Mouse (Mus musculus): ENCODE results near the gene Grasp.

GRCm38 (mm10) chr15:101210998-101211613, 12.9 kb upstream of the Grasp start:
- TF ChIP-seq CTCF (IDR thresholded peaks at IDR 0.05; ENCODE audit: low read depth) = no peak
- no peak for TF ChIP-seq EP300 (IDR thresholded peaks at IDR 0.05; ENCODE audit: low read depth)

Data from liver, postnatal 0 days (tissue).